Mouse (Mus musculus) liver, embryonic 14.5 days (tissue): ENCODE data around the gene Slitrk5.
"Not testable (repeated sequence)": the region's sequence is repeated elsewhere in the genome, so short reads cannot be mapped to it uniquely, and the experiment has no call there.

ENCODE experiments used
- CTCF ChIP-seq: IDR thresholded peaks from 2 replicates; pipeline ENCODE4 v1.5.1; 2016; ENCODE audit warnings: antibody characterized with exemption, low read depth, control low read depth
- EP300 ChIP-seq: IDR thresholded peaks from 2 replicates; pipeline ENCODE4 v1.6.1; 2016; ENCODE audit warnings: antibody characterized with exemption, low read depth

GRCm38 (mm10) chr14:111690139-111690538 is 15.2 kb downstream of the Slitrk5 start:
- not testable (repeated sequence) for TF ChIP-seq CTCF, EP300
